Mouse (Mus musculus) CD8-positive naive resting alpha-beta T cell, adult 2 months (primary cell): ENCODE measurements at regions not wholly inside any gene's neighbourhood (a gene's known extent, or its start where the extent isn't known, plus 50 kb on each side); places are given as distances from the start of the nearest gene placed in this dataset.
A peak's percentile ranks its signal among the peaks of the same experiment; 100 is the strongest.
"Not testable (repeated sequence)": the region's sequence is repeated elsewhere in the genome, so short reads cannot be mapped to it uniquely, and the experiment has no call there.

Experiments
- DNase-seq, 2 experiments: peaks; one replicate each; pipeline ENCODE4 v3.0.0; 2022; ENCODE audit warnings: low read depth in 2 of 2, low spot score in 2 of 2

- DNase-seq: not testable (repeated sequence)
Observed at GRCm38 (mm10) chr14:53210554-53210953, 715.0 kb upstream of the Olfr1507 start.

- not testable (repeated sequence) for DNase-seq
Observed at GRCm38 (mm10) chr14:53209258-53209657, 713.7 kb upstream of the Olfr1507 start.

- not testable (repeated sequence) for DNase-seq
Observed at GRCm38 (mm10) chr14:53190931-53191330, 695.4 kb upstream of the Olfr1507 start.

GRCm38 (mm10) chr14:53174099-53174498 lies 678.5 kb upstream of the Olfr1507 start:
- not testable (repeated sequence) for DNase-seq

GRCm38 (mm10) chr14:53166327-53166726 lies 670.8 kb upstream of the Olfr1507 start:
- DNase-seq: not testable (repeated sequence)

GRCm38 (mm10) chr14:53159012-53159411 lies 663.5 kb upstream of the Olfr1507 start:
- not testable (repeated sequence) for DNase-seq

GRCm38 (mm10) chr14:53134783-53135182 lies 639.2 kb upstream of the Olfr1507 start:
- DNase-seq: peak; percentile 58

- peak; percentile 46 to 67 for DNase-seq
Observed at GRCm38 (mm10) chr14:53132390-53132789, 636.8 kb upstream of the Olfr1507 start.

- DNase-seq: peak; percentile 29 to 61
Observed at GRCm38 (mm10) chr14:53121704-53122103, 626.2 kb upstream of the Olfr1507 start.

- not testable (repeated sequence) for DNase-seq
Observed at GRCm38 (mm10) chr14:53109732-53110131, 614.2 kb upstream of the Olfr1507 start.

- DNase-seq: not testable (repeated sequence)
Observed at GRCm38 (mm10) chr14:53101362-53101761, 605.8 kb upstream of the Olfr1507 start.

- not testable (repeated sequence) for DNase-seq
Observed at GRCm38 (mm10) chr14:53090921-53091320, 595.4 kb upstream of the Olfr1507 start.

GRCm38 (mm10) chr14:53081853-53082252 lies 586.3 kb upstream of the Olfr1507 start:
- DNase-seq: not testable (repeated sequence)

- not testable (repeated sequence) for DNase-seq
Observed at GRCm38 (mm10) chr14:53081024-53081711, 585.6 kb upstream of the Olfr1507 start.

- DNase-seq: not testable (repeated sequence)
Observed at GRCm38 (mm10) chr14:53080556-53080955, 585.0 kb upstream of the Olfr1507 start.

GRCm38 (mm10) chr14:53075937-53076336 lies 580.4 kb upstream of the Olfr1507 start:
- not testable (repeated sequence) for DNase-seq

GRCm38 (mm10) chr14:53073126-53073525 lies 577.6 kb upstream of the Olfr1507 start:
- DNase-seq: peak in 1 of 2 experiments; percentile 1

- DNase-seq: not testable (repeated sequence)
Observed at GRCm38 (mm10) chr14:53072502-53072901, 577.0 kb upstream of the Olfr1507 start.

- DNase-seq: not testable (repeated sequence)
Observed at GRCm38 (mm10) chr14:53054439-53054838, 558.9 kb upstream of the Olfr1507 start.

GRCm38 (mm10) chr14:53053465-53054123 lies 558.0 kb upstream of the Olfr1507 start:
- DNase-seq: not testable (repeated sequence)

GRCm38 (mm10) chr14:53047683-53048082 lies 552.1 kb upstream of the Olfr1507 start:
- not testable (repeated sequence) for DNase-seq

GRCm38 (mm10) chr14:53046975-53047374 lies 551.4 kb upstream of the Olfr1507 start:
- not testable (repeated sequence) for DNase-seq
